Mouse (Mus musculus): ENCODE data around the gene Tectb.

DNA sequence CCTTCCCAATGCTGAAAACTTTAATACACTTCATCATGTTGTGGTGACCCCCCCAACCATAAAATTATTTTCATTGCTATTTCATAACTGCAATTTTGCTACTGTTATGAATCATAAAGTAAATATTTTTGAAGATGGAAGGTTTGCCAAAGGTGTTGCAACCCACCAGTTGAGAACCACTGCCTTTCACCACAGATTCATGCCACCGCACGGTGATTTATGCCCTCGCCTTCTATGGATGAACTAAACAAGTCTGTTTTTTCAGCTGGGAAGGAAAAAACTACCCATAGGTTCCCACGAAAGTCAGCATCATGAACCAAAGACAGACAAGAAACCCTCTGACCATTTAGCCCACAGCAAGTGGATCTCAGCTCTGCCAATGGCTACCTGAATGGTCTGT, 36.3 kb downstream of the Tectb start:
- TF ChIP-seq CTCF (IDR thresholded peaks at IDR 0.05; ENCODE audit: low read depth, low read length), result no peak
- no peak for TF ChIP-seq POLR2A (IDR thresholded peaks at IDR 0.05; ENCODE audit: insufficient read depth, low read length)

All from ES-Bruce4 (cell line).